ENCODE assay signal across 9 mouse cellular contexts in the genomic region with DNA sequence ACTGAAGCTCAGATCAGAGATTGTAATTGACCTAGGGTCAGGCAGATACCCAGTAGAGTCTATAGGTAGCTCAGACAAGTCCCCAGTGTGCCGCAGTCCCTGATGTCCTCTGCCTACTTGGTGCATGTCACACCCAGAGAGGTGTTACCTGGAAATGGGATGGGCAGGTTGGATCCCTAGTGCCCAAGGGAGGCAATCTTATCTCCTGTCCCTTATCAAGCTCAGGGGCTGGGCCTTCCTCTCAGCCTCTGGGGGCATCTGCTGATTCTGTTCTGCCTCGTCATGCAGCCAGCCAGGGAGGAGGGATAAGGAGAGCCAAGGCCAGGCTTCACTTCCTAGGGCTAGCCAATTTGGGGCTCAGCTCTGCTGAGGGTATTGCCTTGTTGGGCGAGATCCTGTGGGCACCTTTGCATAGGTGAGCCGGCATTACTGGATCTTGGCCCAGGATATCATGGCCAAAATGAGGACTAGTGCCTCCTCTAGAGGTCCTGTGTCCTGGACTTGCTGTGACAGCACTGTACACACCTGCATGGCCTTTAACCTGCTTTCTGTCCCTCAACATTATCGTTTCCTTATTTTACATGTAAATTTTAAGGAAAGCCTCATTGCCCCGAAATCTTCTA. TPM values are rescaled to one million over a fixed set of nuclear protein-coding genes. Genes with fewer than 3 reads are reported as not detected.
DNase-seq lines count a peak whose midpoint lies in the region; ATAC-seq and TF ChIP-seq lines count a peak whose summit lies in the region.
"Had no signal": no experiment of that assay in that cellular context is flagged by ENCODE, and none has a peak within 500 bp of the region (broad histone marks: within the 10 kb centered on the region; RNA-seq: fewer than 3 reads in every experiment).

No protein-coding gene starts in this region.

- in situ Hi-C loops in CH12.LX (cut with MboI; ENCODE audit: low pct_ligation_motif_present, low pct_unique_long_range_greater_than_20kb, low sequenced_read_pairs) = no loop called here

- H3K27me3 ChIP-seq in CH12.LX (replicated peaks) = no peaks in the 10 kb centered on the region
- H3K27me3 ChIP-seq in forebrain, embryonic 16.5 days (replicated peaks; ENCODE audit: control insufficient read depth, insufficient read depth, low read length) = no peaks in the 10 kb centered on the region
- no peaks in the 10 kb centered on the region for H3K27me3 ChIP-seq in liver, postnatal 0 days (ENCODE audit: insufficient read depth, low read length)

- peak overlapping the region; percentile 83 for H3K4me2 ChIP-seq in CH12.LX (ENCODE audit: insufficient read depth, low read depth, poor library complexity, severe bottlenecking)
- peak overlapping the region; percentile 82 for H3K4me2 ChIP-seq in forebrain, embryonic 16.5 days (ENCODE audit: low read length)
- peak overlapping the region; percentile 79 for H3K4me2 ChIP-seq in liver, postnatal 0 days (ENCODE audit: low read depth, low read length)

- H3K4me1 ChIP-seq in CH12.LX (ENCODE audit: control insufficient read depth in 1 of 2, insufficient read depth in 2 of 2) = peaks cover 30 to 55% of the 10 kb centered on the region in 2 experiments
- peaks cover 29% of the 10 kb centered on the region for H3K4me1 ChIP-seq in forebrain, embryonic 16.5 days (replicated peaks; ENCODE audit: control insufficient read depth, insufficient read depth, low read length)
- peaks cover 58% of the 10 kb centered on the region for H3K4me1 ChIP-seq in liver, postnatal 0 days (ENCODE audit: insufficient read depth)

- peak overlapping the region; percentile 95 for H3K27ac ChIP-seq in gastrocnemius, adult 2 months
- H3K27ac ChIP-seq in CH12.LX (ENCODE audit: insufficient read depth, low read depth) = peak overlapping the region; percentile 80
- H3K27ac ChIP-seq in forebrain, embryonic 16.5 days (ENCODE audit: low read length) = no peak overlapping the region
- peak overlapping the region; percentile 91 for H3K27ac ChIP-seq in liver, postnatal 0 days (ENCODE audit: low read depth)
- H3K27ac ChIP-seq: macrophage had no signal

- H3K9ac ChIP-seq in CH12.LX (ENCODE audit: insufficient read depth, low read depth) = peak overlapping the region; percentile 98
- no peak overlapping the region for H3K9ac ChIP-seq in forebrain, embryonic 16.5 days (replicated peaks; ENCODE audit: low read depth, low read length)
- H3K9ac ChIP-seq in liver, postnatal 0 days (replicated peaks) = peak overlapping the region; percentile 82

- H3K4me3 ChIP-seq in gastrocnemius, adult 2 months = peak overlapping the region; percentile 98
- peak overlapping the region; percentile 61 to 99 (median 80) for H3K4me3 ChIP-seq in CH12.LX (replicated peaks in 1 of 3; ENCODE audit: low read depth in 2 of 3, low read length in 2 of 3, poor library complexity in 1 of 3)
- H3K4me3 ChIP-seq in forebrain, embryonic 16.5 days (replicated peaks; ENCODE audit: low read length) = no peak overlapping the region; the same call in 1 of the 2 replicates
- peak overlapping the region; percentile 65 for H3K4me3 ChIP-seq in liver, postnatal 0 days (ENCODE audit: low read depth, low read length)

- ATAC-seq in forebrain, embryonic 16.5 days = no peak
- ATAC-seq in liver, postnatal 0 days = no peak

- no peak for TF ChIP-seq RAD21 in CH12.LX (IDR thresholded peaks at IDR 0.05; ENCODE audit: low read depth, low read length)

- intact Hi-C loops in gastrocnemius, adult 2 months (cut with DNase I) = no loop called here

- DNase-seq in gastrocnemius, adult 2 months = no peak
- no peak for DNase-seq in gastrocnemius, adult 8-10 months (ENCODE audit: low spot score in 2 of 2)
- DNase-seq in CH12.LX (ENCODE audit: extremely low read depth) = no peak
- DNase-seq in liver, postnatal 0 days = peak; percentile 59
- no peak for DNase-seq in right cerebral cortex, postnatal 14 days
- DNase-seq in ovary, postnatal 10 days (ENCODE audit: low spot score) = no peak
- no peak for DNase-seq in kidney, adult 9 months

- TF ChIP-seq EP300 in CH12.LX (IDR thresholded peaks at IDR 0.05; ENCODE audit: low read length) = no peak
- TF ChIP-seq EP300 in liver, postnatal 0 days (IDR thresholded peaks at IDR 0.05; ENCODE audit: low read depth) = no peak

- peaks cover 34% of the 10 kb centered on the region for H3K79me2 ChIP-seq in CH12.LX (replicated peaks; ENCODE audit: control insufficient read depth, extremely low read depth, insufficient read depth, poor library complexity, severe bottlenecking)

- WGBS in forebrain, embryonic 16.5 days = 82% methylated on average over 6 of the region's 6 CpGs
- WGBS in liver, postnatal 0 days (ENCODE audit: insufficient replicate concordance) = 54% methylated on average over 6 of the region's 6 CpGs

- TF ChIP-seq CTCF in gastrocnemius, adult 2 months (IDR thresholded peaks at IDR 0.05) = no peak
- no peak for TF ChIP-seq CTCF in CH12.LX (conservative IDR thresholded peaks at IDR 0.05 in 1 of 2, IDR thresholded peaks at IDR 0.05 in 1 of 2; ENCODE audit: low read depth in 2 of 2, low read length in 2 of 2)
- no peak for TF ChIP-seq CTCF in liver, postnatal 0 days (IDR thresholded peaks at IDR 0.05; ENCODE audit: low read depth)

- H3K9me3 ChIP-seq in CH12.LX (replicated peaks; ENCODE audit: low read length) = no peaks in the 10 kb centered on the region
- H3K9me3 ChIP-seq in forebrain, embryonic 16.5 days (ENCODE audit: control insufficient read depth, low read length) = no peaks in the 10 kb centered on the region
- no peaks in the 10 kb centered on the region for H3K9me3 ChIP-seq in liver, postnatal 0 days (ENCODE audit: low read length)

- H3K36me3 ChIP-seq in CH12.LX (replicated peaks in 1 of 2; ENCODE audit: control insufficient read depth in 1 of 2, insufficient read depth in 1 of 2, low read length in 1 of 2) = peaks cover 13 to 23% of the 10 kb centered on the region in 2 experiments
- no peaks in the 10 kb centered on the region for H3K36me3 ChIP-seq in forebrain, embryonic 16.5 days (ENCODE audit: control insufficient read depth, insufficient read depth)
- peaks cover 15% of the 10 kb centered on the region for H3K36me3 ChIP-seq in liver, postnatal 0 days (replicated peaks; ENCODE audit: insufficient read depth, low read length)

- TF ChIP-seq POLR2A in CH12.LX (IDR thresholded peaks at IDR 0.05; ENCODE audit: low read depth, low read length) = no peak

- dilution Hi-C loops in CH12.LX (cut with MboI; ENCODE audit: extremely low pct_ligation_motif_present, extremely low pct_unique_long_range_greater_than_20kb, low sequenced_read_pairs) = no loop called here

TF ChIP-seq in CH12.LX, 34 proteins besides CTCF, POLR2A, EP300 and RAD21:
- no peak for TF ChIP-seq PAX5 (IDR thresholded peaks at IDR 0.05; ENCODE audit: low read length)
- no peak for TF ChIP-seq TBP (conservative IDR thresholded peaks at IDR 0.05; ENCODE audit: low read depth, low read length)
- TF ChIP-seq SMC3 (IDR thresholded peaks at IDR 0.05; ENCODE audit: low read depth, low read length) = no peak
- no peak for TF ChIP-seq ZMIZ1 (IDR thresholded peaks at IDR 0.05; ENCODE audit: low read depth, low read length)
- no peak for TF ChIP-seq KAT2A (IDR thresholded peaks at IDR 0.05; ENCODE audit: insufficient replicate concordance, low read length)
- no peak for TF ChIP-seq MAFK (IDR thresholded peaks at IDR 0.05; ENCODE audit: insufficient replicate concordance, low read length)

RNA-seq across cellular contexts. Expression of a gene that starts 1.7 kb away (rescaled TPM):
- total RNA-seq in gastrocnemius, adult 2 months (2021) = 1 to 10 TPM; 9.6 to 10.0 TPM
- 1 to 10 TPM; 6.9 to 9.7 (median 9.4) TPM for total RNA-seq in gastrocnemius, adult 8-10 months (2022)
- total RNA-seq in CH12.LX (2012; rRNA removed) = 60.1 and 69.9 TPM in 2 replicates
- total RNA-seq in CH12.LX (2014; rRNA removed) = 59.0 and 65.0 TPM in 2 replicates
- 71.0 and 72.8 TPM in 2 replicates for polyA plus RNA-seq in CH12.LX (2012; ENCODE audit: insufficient read length, low read depth)
- polyA plus RNA-seq in forebrain, embryonic 16.5 days (2015; fragmentation: Nextera tagmentation; extraction: Ambion mirVana) = 39.4 and 40.1 TPM in 2 replicates
- 15.9 and 16.7 TPM in 2 replicates for polyA plus RNA-seq in liver, postnatal 0 days (2015; fragmentation: Nextera tagmentation; extraction: Ambion mirVana)

RNA-seq across cellular contexts. Expression of a gene that starts 17.5 kb away (rescaled TPM):
- total RNA-seq in gastrocnemius, adult 2 months (2021) = under 1 TPM; 0.18 to 0.22 TPM
- total RNA-seq in gastrocnemius, adult 8-10 months (2022) = under 1 TPM in 2 of 4 experiments, not detected in 2; 0.20 to 0.39 TPM
- total RNA-seq in CH12.LX (2012; rRNA removed) = 0.89 and 1.1 TPM in 2 replicates
- total RNA-seq in CH12.LX (2014; rRNA removed) = 0.60 and 0.69 TPM in 2 replicates
- polyA plus RNA-seq in CH12.LX (2012; ENCODE audit: insufficient read length, low read depth) = 0.83 and 1.2 TPM in 2 replicates
- polyA plus RNA-seq in forebrain, embryonic 16.5 days (2015; fragmentation: Nextera tagmentation; extraction: Ambion mirVana) = 4.1 and 4.3 TPM in 2 replicates
- polyA plus RNA-seq in liver, postnatal 0 days (2015; fragmentation: Nextera tagmentation; extraction: Ambion mirVana) = not detected in 2 replicates
- polyA plus RNA-seq: macrophage had no signal

RNA-seq across cellular contexts. Expression of a gene that starts 20.0 kb away (rescaled TPM):
- not detected for total RNA-seq in gastrocnemius, adult 2 months (2021)
- total RNA-seq in gastrocnemius, adult 8-10 months (2022) = not detected
- total RNA-seq in CH12.LX (2012; rRNA removed) (not detected in 2 replicates), CH12.LX (2014; rRNA removed) (not detected in 2 replicates)
- not detected in 2 replicates for polyA plus RNA-seq in CH12.LX (2012; ENCODE audit: insufficient read length, low read depth)
- polyA plus RNA-seq in forebrain, embryonic 16.5 days (2015; fragmentation: Nextera tagmentation; extraction: Ambion mirVana) = not detected in 2 replicates
- polyA plus RNA-seq in liver, postnatal 0 days (2015; fragmentation: Nextera tagmentation; extraction: Ambion mirVana) = 403 and 418 TPM in 2 replicates
- polyA plus RNA-seq: macrophage had no signal

RNA-seq across cellular contexts. Expression of a gene that starts 31.6 kb away (rescaled TPM):
- not detected for total RNA-seq in gastrocnemius, adult 2 months (2021)
- total RNA-seq in gastrocnemius, adult 8-10 months (2022) = not detected
- total RNA-seq in CH12.LX (2012; rRNA removed) = not detected in 2 replicates
- not detected in 2 replicates for total RNA-seq in CH12.LX (2014; rRNA removed)
- not detected in 2 replicates for polyA plus RNA-seq in CH12.LX (2012; ENCODE audit: insufficient read length, low read depth)
- 0.43 and 0.84 TPM in 2 replicates for polyA plus RNA-seq in forebrain, embryonic 16.5 days (2015; fragmentation: Nextera tagmentation; extraction: Ambion mirVana)
- not detected in 2 replicates for polyA plus RNA-seq in liver, postnatal 0 days (2015; fragmentation: Nextera tagmentation; extraction: Ambion mirVana)
- polyA plus RNA-seq: macrophage had no signal

RNA-seq across cellular contexts. Expression of a gene that starts 41.3 kb away (rescaled TPM):
- 1 to 10 TPM; 4.9 to 7.7 TPM for total RNA-seq in gastrocnemius, adult 2 months (2021)
- total RNA-seq in gastrocnemius, adult 8-10 months (2022) = 1 to 10 TPM; 2.9 to 4.0 (median 3.4) TPM
- 1.9 and 3.1 TPM in 2 replicates for total RNA-seq in CH12.LX (2012; rRNA removed)
- 0.09 and 0.12 TPM in 2 replicates for total RNA-seq in CH12.LX (2014; rRNA removed)
- polyA plus RNA-seq in CH12.LX (2012; ENCODE audit: insufficient read length, low read depth) = 0.59 and 0.72 TPM in 2 replicates
- 792 and 816 TPM in 2 replicates for polyA plus RNA-seq in forebrain, embryonic 16.5 days (2015; fragmentation: Nextera tagmentation; extraction: Ambion mirVana)
- polyA plus RNA-seq in liver, postnatal 0 days (2015; fragmentation: Nextera tagmentation; extraction: Ambion mirVana) = 4.1 and 4.2 TPM in 2 replicates
- polyA plus RNA-seq: macrophage had no signal

Comparison
In these comparisons a context has a peak if more than half of its experiments do, and no peak if none do; other contexts are left out.
1. RNA of a gene that starts 1.7 kb away (total RNA-seq): 59.0 to 69.9 TPM in CH12.LX; 9.6 to 10.0 TPM in gastrocnemius, adult 2 months and 6.9 to 9.7 TPM in gastrocnemius, adult 8-10 months; every median in the first group is over 4 times any median in the second.
2. Peak in every context shown above with its lines, with median percentiles within 50 percentile points of each other: H3K4me2 ChIP-seq.